Mouse (Mus musculus): ENCODE measurements at regions not wholly inside any gene's neighbourhood (a gene's known extent, or its start where the extent isn't known, plus 50 kb on each side); places are given as distances from the start of the nearest gene placed in this dataset.
A peak's percentile ranks its signal among the peaks of the same experiment; 100 is the strongest.

GRCm38 (mm10) chr10:67819534-67819933 is 92.9 kb downstream of the Zfp365 start:
- DNase-seq = no peak

GRCm38 (mm10) chr10:67813901-67814300 is 98.6 kb downstream of the Zfp365 start:
- no peak for DNase-seq

- peak; percentile 15 for DNase-seq
These were observed 107.3 kb downstream of the Zfp365 start for GRCm38 (mm10) chr10:67805131-67805530.

- DNase-seq = peak; percentile 44
These were observed 107.8 kb downstream of the Zfp365 start for GRCm38 (mm10) chr10:67804637-67805036.

GRCm38 (mm10) chr10:67802156-67802555 is 110.3 kb downstream of the Zfp365 start:
- no peak for DNase-seq

- no peak for DNase-seq
These were observed 110.8 kb downstream of the Zfp365 start for GRCm38 (mm10) chr10:67801619-67802018.

- DNase-seq = no peak
These were observed 113.5 kb downstream of the Zfp365 start for GRCm38 (mm10) chr10:67798991-67799390.

- DNase-seq = no peak
These were observed 119.3 kb downstream of the Zfp365 start for GRCm38 (mm10) chr10:67793206-67793605.

GRCm38 (mm10) chr10:67789651-67790050 is 122.8 kb downstream of the Zfp365 start:
- no peak for DNase-seq

- peak; percentile 43 for DNase-seq
These were observed 124.3 kb downstream of the Zfp365 start for GRCm38 (mm10) chr10:67788116-67788515.

GRCm38 (mm10) chr10:67785563-67785962 is 126.9 kb downstream of the Zfp365 start:
- DNase-seq = no peak

- DNase-seq = peak; percentile 54
These were observed 134.1 kb downstream of the Zfp365 start for GRCm38 (mm10) chr10:67778341-67778740.

- DNase-seq = peak; percentile 60
These were observed 134.7 kb downstream of the Zfp365 start for GRCm38 (mm10) chr10:67777721-67778120.

GRCm38 (mm10) chr10:67776851-67777250 is 135.6 kb downstream of the Zfp365 start:
- DNase-seq = peak; percentile 61

GRCm38 (mm10) chr10:67771796-67772195 is 140.7 kb downstream of the Zfp365 start:
- DNase-seq = peak; percentile 27

GRCm38 (mm10) chr10:67766099-67766498 is 146.4 kb downstream of the Zfp365 start:
- peak; percentile 66 for DNase-seq

GRCm38 (mm10) chr10:67760424-67760823 is 152.0 kb downstream of the Zfp365 start:
- peak; percentile 45 for DNase-seq

- DNase-seq = no peak
These were observed 164.3 kb downstream of the Zfp365 start for GRCm38 (mm10) chr10:67748121-67748520.

- no peak for DNase-seq
These were observed 165.0 kb downstream of the Zfp365 start for GRCm38 (mm10) chr10:67747461-67747860.

- DNase-seq = peak; percentile 38
These were observed 166.3 kb downstream of the Zfp365 start for GRCm38 (mm10) chr10:67746140-67746539.

GRCm38 (mm10) chr10:67743561-67743960 is 168.9 kb downstream of the Zfp365 start:
- DNase-seq = no peak

GRCm38 (mm10) chr10:67742824-67743223 is 169.6 kb downstream of the Zfp365 start:
- DNase-seq = no peak

- DNase-seq = peak; percentile 64
These were observed 170.2 kb downstream of the Zfp365 start for GRCm38 (mm10) chr10:67742305-67742704.

- DNase-seq = no peak
These were observed 173.3 kb downstream of the Zfp365 start for GRCm38 (mm10) chr10:67739199-67739598.

GRCm38 (mm10) chr10:67736636-67737035 is 175.8 kb downstream of the Zfp365 start:
- DNase-seq = no peak

GRCm38 (mm10) chr10:67731577-67731976 is 180.9 kb downstream of the Zfp365 start:
- DNase-seq = no peak
